Mouse (Mus musculus): ENCODE measurements around the gene Mlph.
A peak's percentile ranks its signal among the peaks of the same experiment; 100 is the strongest.

Gene Mlph

DNA sequence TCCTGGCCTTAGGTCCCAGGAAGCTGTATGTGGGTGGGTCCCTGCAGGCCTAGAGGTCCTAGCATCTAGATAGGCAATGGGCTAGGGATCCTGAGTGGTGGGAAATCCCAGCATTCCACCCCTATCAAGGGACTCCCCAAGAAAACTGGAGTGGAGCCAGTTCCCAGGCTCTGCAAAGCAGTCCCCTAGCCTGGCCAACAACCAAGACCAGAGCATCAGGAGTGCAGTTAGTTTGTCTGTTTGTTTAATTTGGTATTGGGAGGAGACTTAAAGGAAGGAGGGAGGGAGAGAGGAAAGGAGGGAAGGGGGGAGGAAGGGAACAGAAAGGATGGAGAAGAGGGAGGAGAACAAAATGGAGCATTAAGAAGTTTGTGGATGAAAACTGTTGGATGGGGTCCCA is 5.7 kb upstream of the Mlph start:
- no peak for DNase-seq (ENCODE audit: low spot score in 2 of 2)

DNA sequence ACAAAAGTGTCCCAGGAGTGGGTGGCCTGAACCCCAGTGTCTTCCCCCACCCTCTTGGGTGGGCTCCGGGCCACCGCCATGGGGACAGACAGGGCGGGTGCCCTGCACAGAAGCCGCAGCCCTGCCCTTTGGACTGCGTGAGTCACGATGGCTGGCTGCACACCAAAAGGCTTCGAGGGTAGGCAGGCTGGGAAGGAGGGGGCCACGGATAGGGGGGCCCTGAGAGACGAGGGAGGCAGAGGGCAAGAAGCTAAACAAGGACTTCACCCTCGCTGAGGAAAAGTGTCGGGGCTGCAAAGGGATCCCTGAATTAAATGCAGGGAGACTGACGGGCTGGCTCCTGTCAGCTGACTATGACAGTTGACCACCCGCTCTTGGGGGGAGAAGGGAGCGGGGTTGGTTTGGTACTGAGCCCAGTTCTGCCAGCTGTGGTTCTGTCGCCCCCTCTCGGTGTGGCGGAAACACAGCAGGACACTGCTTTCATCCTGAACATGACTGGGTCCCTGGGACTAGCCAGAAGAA is 5.2 kb upstream of the Mlph start:
- no peak for DNase-seq (ENCODE audit: low spot score in 2 of 2)

DNA sequence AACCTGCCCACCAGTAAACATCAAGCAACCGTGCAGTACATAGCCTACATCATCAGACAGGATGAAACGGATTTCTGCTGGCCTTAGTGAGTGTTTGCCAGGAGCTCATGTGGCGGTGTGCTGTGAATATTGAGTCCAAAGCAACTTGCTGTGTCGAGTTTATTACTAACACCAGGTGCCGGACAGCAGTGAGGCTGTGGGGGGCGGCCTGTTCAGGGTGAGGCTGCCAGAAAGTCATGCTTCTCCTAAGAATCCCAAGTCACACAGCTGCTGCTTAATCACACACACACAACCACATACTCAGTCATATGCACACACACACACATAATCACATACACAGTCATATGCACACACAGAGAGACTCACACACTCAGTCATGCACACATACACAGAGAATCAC is 1.7 kb upstream of the Mlph start:
- no peak for DNase-seq (ENCODE audit: low spot score in 2 of 2)

DNA sequence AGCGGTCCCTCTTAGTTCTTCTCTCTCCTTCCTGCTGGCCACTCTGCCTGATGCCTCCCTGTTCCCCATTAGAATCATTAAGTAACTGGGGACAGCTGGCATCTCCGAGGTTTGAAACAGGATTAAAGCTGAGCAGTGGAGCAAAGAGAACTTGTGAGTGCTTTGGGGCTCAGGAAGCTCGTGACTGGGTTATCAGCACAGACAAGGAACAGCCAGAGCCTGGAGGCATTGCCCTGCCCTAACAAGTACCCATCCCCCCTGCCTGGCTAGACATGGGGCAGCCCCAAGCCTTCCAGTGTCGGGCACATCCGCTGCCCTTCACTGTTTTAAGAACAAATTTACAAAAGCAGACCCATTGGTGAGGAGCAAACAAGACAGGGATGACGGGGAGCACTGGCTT is 2.6 kb downstream of the Mlph start:
- no peak for DNase-seq (ENCODE audit: low spot score in 2 of 2)

DNA sequence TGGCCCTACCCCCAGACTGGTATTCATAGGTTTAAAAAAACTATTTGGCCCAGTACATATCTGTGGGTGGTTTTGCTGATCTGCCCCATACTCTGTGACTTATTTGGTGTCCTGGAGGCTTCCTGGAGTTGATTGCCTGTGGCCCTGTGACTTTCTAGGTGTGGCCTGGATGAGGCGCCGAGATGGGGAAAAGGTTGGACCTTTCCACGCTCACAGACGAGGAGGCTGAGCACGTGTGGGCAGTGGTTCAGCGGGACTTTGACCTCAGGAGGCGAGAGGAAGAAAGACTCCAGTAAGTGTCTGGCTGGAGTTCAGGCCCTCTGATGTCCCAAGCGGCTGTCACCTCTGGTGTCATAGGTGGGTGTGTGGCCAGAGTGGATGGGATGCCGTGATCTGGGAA is 6.8 kb downstream of the Mlph start:
- DNase-seq (ENCODE audit: low spot score in 2 of 2), result no peak

DNA sequence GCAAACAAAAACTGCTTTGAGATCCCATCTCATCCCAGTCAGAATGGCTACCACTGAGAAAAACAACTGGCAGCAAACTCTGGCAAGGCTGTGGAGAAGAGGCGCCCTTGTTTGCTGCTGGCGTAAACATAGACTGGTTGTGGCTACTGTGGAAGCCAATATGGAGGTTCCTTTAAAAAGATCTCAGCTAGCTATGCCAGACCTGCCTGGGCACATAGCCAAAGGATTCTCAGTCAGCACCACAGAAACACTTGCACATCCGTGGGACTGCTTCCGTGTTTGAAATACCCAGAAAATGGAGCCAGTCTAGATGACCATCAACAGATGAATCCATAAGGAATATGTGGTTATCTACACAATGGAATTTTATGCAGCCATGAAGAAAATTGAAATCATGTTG is 11.1 kb downstream of the Mlph start:
- no peak for DNase-seq (ENCODE audit: low spot score in 2 of 2)

DNA sequence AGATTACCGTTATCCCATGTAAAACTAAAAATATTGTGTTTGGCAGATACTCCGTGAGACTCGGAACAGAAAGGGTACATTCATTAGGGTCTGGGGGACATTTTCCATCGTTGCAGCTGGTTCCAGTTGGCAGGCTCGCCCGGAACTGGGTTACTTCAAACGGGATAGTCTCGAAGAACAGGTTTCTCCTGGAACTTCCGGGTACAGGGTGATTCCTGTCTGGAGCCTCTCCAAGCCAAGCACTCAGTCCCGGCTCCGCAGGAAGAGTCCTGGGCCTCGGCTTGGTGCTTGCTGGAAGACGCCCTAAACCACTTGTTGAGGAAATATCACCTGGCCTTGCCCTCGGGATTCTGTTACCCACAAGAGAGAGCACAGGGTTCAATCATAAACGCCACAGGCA is 12.4 kb downstream of the Mlph start:
- DNase-seq (ENCODE audit: low spot score in 2 of 2), result no peak

DNA sequence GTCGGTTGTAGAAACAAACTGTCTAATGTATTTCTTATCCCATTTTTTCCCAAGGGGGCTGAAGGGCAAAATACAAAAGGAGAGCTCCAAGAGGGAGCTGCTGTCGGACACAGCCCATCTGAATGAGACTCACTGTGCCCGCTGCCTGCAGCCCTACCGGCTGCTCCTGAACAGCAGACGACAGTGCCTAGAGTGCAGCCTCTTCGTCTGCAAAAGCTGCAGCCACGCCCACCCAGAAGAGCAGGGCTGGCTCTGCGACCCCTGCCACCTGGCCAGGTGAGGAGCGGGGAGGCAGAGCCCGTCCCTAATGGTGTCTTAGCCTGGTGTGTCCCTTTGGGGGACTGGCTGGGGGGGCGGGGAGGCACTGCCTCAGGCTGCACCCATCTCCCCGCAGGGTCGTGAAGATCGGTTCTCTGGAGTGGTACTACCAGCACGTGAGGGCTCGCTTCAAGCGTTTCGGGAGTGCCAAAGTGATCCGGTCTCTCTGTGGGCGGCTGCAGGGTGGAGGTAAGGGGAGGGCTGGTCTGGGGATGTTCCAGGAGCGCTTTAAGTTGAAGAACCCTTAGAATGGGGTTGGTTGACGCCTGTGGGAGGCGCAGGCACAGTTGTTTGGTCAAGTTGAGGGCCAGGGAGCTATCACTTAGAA is 13.2 kb downstream of the Mlph start:
- no peak for DNase-seq (ENCODE audit: low spot score in 2 of 2)

DNA sequence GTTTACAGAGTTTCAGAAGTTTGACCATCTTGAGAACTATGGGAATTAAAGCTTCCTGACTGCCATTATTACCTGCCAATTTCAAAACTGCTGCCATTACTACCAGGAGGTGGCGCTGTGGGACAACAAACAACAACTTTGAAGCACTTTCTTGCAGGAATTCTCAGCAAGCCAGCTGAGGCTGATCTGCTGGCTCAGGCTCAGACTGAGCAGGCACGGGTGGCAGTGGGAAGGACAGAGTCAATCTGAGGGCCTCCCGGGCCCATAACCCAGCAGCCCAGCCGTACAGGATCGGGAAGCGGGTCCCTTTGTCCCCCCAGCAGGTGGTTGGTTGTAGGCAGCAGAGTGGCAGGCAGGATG is 13.7 kb downstream of the Mlph start:
- peak; percentile 80 to 81 for DNase-seq (ENCODE audit: low spot score in 2 of 2)

DNA sequence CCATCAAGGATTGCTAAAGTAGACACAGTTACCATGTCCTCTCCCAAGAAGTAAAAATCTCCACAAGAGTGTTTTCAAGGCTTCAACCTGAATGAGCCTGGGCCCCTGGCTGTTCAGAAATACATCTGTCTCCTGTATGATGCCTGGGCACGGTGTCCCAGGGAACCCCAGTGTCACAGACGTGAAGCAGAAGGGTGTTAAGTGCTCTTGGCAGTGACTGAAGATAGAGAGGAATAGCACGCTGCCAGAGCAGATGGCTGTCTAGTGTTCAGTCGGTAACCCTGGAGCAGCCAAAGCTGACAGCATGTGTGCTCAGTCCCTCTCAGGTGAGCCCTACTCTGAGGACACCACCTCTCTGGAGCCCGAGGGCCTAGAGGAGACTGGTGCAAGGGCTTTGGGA is 18.1 kb downstream of the Mlph start:
- no peak for DNase-seq (ENCODE audit: low spot score in 2 of 2)

DNA sequence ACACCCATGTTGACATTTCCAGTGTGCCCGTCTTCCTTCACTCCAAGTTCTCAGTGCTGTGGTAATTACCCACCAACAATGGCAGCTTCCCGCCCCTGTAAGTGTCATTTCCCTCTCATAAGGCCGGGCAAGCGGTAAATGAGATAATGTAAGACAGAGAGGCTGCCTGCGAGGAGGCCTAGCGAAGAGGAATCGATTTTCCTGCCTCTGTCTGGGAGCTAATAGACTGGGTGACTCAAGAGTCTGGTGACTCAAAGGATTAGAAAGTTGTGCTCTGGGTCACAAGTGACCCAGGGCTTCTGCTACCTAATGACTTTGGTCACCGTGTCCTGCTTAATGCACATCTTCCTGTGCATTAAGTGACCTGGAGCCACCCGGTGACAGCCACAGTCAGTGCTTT is 22.1 kb downstream of the Mlph start:
- DNase-seq (ENCODE audit: low spot score in 2 of 2), result no peak

DNA sequence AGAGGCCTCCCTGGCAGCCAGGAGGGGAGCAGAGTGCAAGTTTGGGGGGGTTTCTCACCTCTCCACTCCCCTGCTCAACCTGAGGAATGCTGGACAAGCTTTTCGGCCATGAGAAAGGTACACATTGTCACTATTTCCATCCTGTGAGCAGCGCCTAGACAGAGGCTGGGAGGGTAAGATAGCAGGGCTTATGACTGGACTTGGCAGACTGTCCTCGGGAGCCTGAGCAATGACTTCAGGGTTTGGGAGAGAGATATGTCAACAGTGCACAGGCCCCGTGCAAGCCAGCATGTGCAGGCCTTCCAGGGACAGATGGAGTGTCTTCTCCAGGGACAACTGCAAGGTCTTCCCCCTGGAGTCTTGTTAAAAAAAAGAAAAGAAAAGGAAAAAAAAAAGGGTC is 25.1 kb downstream of the Mlph start:
- no peak for DNase-seq (ENCODE audit: low spot score in 2 of 2)

DNA sequence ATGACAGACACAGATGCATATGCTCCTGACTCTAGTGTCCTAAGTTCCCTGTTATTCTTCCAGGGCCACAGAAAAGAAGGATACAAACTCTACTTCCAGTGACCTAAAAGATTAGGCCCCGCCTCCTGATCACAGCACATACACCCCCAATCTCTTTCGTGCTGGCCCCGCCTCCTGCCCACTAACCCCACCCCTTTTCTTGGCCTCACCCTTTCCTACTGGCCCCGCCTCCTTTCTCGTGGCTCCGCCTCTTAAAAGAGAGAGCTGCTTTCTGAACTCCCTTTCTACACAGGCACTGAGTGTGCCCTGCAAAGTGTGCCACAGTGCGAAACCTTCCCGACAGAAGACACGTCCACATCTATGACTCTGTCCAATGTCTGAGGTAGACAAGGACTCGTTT is 30.3 kb downstream of the Mlph start:
- no peak for DNase-seq (ENCODE audit: low spot score in 2 of 2)

DNA sequence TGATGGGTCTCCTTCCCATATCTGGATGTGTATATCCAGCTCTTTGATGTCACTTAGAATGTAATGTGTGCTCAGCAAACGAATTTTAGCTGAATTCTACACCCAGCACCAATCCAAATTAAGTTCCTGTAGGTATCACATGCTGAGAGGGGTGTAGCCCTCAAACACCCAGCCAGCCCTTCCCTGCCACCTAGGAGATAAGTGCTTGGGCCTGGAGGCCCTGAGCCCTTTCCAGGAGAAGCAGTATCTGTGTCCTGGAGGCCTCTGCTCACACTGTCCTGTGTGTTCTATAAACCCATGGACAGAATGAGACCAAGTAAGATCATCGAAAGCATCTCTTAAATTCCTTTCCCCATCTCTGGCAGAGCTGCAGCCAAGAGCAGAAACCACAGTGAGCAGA is 32.4 kb downstream of the Mlph start:
- no peak for DNase-seq (ENCODE audit: low spot score in 2 of 2)

DNA sequence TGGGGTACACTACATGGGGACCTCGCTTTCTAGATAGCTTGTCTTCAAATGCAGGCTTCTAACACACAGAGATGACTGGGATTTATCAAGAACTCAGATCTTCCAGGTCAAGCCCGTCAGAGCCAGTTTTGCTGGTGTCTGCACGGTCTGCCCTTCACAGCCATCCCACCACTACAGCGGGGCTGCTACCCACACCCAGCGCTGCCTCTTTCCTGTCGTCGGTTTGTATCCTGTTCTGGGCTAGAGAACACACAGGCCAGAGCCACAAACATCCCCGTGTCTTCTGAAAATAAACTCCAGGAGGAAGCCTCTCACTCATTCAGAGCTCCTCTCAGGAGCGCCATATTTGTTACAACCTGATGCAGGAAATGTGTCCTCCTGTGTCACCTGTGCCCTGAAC is 34.4 kb downstream of the Mlph start:
- no peak for DNase-seq (ENCODE audit: low spot score in 2 of 2)

DNA sequence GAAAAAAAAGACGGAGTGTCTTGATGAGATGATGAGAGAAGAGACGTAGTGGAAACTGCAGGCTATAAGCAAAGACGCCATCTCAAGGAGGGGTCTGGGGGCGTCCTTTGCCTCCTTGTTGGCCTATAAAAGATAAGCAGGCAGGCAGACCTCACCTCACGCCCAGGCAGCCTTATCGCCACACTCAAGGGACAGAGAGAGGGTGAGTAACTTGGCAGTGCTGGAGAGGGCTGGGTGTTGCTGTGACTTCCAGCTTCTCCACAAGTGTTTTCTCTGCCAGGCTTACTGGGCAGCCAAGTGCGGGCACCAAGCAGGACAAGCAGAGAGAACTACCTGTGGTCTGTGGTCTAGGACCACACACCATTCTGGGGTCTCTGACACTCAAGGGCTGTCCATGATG is 36.8 kb downstream of the Mlph start:
- DNase-seq (ENCODE audit: low spot score in 2 of 2), result no peak

DNA sequence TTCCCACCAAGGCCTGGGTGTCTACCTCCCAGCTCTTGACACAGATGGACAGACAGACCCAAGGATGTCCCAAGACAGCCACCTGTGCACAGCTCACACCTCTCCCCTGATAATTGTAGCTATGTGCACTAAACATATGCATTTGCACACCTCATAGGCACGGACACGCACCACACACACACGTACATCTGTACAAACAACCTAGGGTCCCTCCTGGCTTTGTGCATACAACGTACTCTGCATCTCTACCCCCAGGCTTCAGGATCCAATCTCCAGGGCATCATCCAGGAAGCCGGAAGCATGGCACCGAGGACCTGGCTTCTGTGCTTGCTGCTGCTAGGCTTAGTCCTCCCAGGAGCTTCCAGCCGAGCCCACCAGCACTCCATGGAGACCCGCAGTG is 37.9 kb downstream of the Mlph start, which contains the start of gene Prlh:
TSS of gene Prlh (plus strand) at position 301 of the 400 bp plus-strand sequence.
- DNase-seq (ENCODE audit: low spot score in 2 of 2), result no peak

DNA sequence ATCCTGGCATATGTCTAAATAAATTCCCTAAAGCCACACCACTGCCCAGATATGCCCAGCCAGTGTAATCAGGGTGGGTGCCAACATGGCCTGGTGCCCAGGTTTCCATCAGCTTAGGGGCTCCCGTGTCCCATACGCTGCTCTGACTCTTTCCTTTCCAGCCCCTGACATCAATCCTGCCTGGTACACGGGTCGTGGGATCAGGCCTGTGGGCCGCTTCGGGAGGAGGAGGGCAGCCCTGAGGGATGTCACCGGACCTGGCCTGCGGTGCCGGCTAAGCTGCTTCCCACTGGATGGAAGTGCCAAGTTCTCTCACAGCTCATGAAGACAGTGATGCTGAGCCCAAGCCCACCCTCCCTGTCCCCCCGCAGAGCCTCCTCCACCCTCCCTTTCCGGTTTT is 38.8 kb downstream of the Mlph start:
- DNase-seq (ENCODE audit: low spot score in 2 of 2), result no peak

DNA sequence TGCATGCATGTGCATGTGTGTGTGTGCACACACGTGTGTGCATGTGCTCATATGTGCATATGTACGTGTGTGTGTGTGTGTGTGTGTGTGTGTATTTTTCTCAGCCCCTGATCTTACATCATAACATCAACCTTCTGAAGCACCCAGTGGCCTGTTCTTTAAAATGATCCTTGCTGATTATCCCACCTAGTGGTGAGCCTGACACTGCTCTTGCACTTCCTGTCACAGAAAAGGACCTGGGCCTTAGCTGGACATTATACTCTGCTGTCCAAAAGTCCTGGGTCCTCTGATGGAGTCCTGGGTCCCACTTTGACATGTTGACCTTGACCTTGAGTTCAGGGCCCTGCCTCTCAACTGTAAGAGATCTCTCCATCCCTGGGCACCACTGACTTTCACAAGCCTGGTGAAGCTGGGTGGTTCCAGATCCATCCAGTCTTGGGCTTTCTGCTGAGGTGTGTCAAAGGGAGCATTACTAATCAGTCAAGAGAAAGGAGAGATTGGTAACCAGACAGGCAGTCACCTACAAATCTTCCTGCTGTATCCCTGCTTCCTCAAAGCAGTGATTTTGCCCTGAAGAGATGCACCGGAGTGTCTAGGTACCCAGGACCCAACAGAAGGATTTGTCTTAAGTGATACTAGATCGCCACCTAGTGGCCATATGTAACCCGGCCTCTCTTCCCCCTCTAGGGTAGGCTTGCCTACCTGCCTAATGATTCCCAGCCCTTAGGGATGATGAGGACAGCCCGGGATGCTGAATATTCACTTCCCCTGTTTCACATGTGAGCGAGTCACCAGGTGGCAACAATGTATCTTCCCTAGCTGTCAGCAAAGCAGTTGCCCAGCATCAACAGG is 41.6 kb downstream of the Mlph start:
- peak; percentile 27 to 59 for DNase-seq (ENCODE audit: low spot score in 2 of 2)

DNA sequence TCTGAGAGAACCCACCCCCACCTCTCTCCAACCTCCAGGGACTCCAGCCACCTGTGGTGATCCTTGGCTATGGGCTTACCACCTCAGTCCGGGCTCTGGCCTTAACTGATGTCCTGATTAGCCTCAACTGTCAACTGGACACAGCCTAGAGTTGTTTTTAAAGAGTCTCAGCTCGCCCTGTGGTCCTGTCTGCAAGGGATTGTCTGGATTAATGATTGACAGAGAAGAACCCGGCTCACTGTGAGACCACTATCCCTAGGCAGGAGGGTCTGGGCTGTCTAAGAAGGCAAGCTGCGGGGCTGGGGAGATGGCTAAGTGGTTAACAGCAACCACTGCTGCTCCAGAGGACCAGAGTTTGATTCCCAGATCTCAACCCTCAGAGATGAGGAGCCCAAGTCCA is 47.6 kb downstream of the Mlph start:
- no peak for DNase-seq (ENCODE audit: low spot score in 2 of 2)

DNA sequence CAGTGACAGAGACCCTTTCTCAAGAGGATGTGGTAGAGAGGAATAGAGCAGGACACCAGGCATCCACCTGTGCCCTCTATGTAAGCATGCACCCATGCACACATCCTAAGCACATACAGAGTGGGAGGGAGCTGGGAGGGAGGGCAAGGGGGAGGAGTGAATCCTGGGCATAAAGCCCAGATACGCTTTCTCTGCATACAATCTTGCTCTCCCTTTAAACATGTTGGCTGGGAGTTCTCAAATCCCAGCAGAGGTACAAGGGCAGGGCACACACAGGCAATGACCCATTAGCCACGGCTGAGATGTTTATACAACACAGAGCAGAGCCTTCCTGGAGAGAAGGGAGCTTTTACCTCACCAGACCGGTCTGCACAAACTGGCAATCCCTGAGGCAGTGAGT is 48.1 kb downstream of the Mlph start:
- no peak for DNase-seq (ENCODE audit: low spot score in 2 of 2)

DNA sequence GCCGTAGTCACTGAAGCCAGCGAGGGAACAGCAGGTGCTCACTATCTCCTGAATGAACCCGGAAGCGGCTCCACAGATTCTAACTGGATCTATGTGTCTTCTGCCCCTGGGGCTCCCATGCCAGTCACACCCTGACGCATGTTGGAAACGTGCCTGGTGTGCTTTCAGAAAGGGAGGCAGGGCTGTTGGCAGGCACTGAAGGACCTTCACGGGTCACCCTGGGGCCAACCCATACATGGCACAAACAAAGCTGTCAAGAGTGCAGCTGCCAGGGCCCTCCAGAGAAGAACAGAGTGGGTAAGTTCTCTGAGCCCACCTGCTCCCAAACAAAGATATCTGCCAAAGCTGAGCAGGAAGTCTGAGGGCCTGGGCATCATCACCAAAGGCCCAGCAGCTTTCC is 52.7 kb downstream of the Mlph start:
- DNase-seq (ENCODE audit: low spot score in 2 of 2), result no peak

DNA sequence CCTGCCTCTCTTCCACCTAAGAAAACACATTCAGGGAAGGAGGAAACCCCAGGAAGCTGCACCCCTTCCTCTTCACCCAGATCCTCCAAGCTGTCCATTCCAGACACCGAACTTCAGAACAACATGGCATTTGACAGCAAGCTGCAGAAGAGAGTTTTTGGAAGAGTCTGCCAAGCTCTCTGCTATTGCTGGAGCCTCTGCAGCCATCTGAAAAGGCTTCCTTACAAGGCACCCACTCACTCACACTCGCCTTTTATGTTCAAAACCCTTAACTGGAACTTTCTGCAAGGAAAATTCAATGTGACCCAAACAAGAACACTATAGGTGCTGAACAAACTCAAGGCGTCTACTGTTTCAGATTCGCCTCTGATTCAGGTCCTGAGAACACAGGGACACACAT is 53.8 kb downstream of the Mlph start:
- DNase-seq (ENCODE audit: low spot score in 2 of 2), result no peak

Measured in frontal cortex, postnatal 25 days (tissue).